In genomic region chr16:31136616-31137253, GRCm38 (mm10) we compare ENCODE assay signal across 17 mouse cellular contexts. TPM values are rescaled to one million over a fixed set of nuclear protein-coding genes. Genes with fewer than 3 reads are reported as not detected.
DNase-seq lines count a peak whose midpoint lies in the region; ATAC-seq lines count a peak whose summit lies in the region.
"Had no signal": no experiment of that assay in that cellular context is flagged by ENCODE, and none has a peak within 500 bp of the region (broad histone marks: within the 10 kb centered on the region; RNA-seq: fewer than 3 reads in every experiment).

No protein-coding gene starts in this region.

- no peaks in the 10 kb centered on the region for H3K4me1 ChIP-seq in neural tube, embryonic 14.5 days (ENCODE audit: control insufficient read depth, insufficient read depth, low read length)
- H3K4me1 ChIP-seq in heart, embryonic 12.5 days (replicated peaks), result 0 out of 2 replicates have a peak, but pooled peaks cover 4% of the 10 kb centered on the region
- H3K4me1 ChIP-seq: liver, embryonic 15.5 days had no signal

- H3K36me3 ChIP-seq in neural tube, embryonic 14.5 days (ENCODE audit: control insufficient read depth, insufficient read depth, low read length), result peaks cover 6% of the 10 kb centered on the region; the same call in 1 of the 2 replicates
- H3K36me3 ChIP-seq in splenic B cell, adult 2 months (ENCODE audit: control insufficient read depth, insufficient read depth, low read length, poor library complexity, severe bottlenecking), result peaks cover 12% of the 10 kb centered on the region
- H3K36me3 ChIP-seq in heart, embryonic 12.5 days, result peaks cover 44% of the 10 kb centered on the region

- no peaks in the 10 kb centered on the region for H3K27me3 ChIP-seq in neural tube, embryonic 14.5 days (ENCODE audit: control insufficient read depth, insufficient read depth, low read length)
- H3K27me3 ChIP-seq in splenic B cell, adult 2 months (ENCODE audit: control insufficient read depth, insufficient read depth, low read length, poor library complexity, severe bottlenecking), result no peaks in the 10 kb centered on the region
- no peaks in the 10 kb centered on the region for H3K27me3 ChIP-seq in heart, embryonic 12.5 days (replicated peaks)
- H3K27me3 ChIP-seq: limb, embryonic 13.5 days; liver, embryonic 15.5 days had no signal

- peak; percentile 58 for DNase-seq in heart, adult 11 months
- no peak for DNase-seq in heart, adult 8-10 months (ENCODE audit: low spot score)
- DNase-seq in neural tube, embryonic 10.5 days (ENCODE audit: extremely low spot score, low spot score), result no peak
- DNase-seq in splenic B cell, adult 2 months (ENCODE audit: low read depth, low spot score), result peak; percentile 18
- DNase-seq in layer of hippocampus, adult 9-11 months, result no peak
- DNase-seq: adrenal gland, postnatal 14 days; B cell, adult 2 months; cerebellum, postnatal 14 days; lung, postnatal 4 days; spleen, adult 18-20 months had no signal

- ATAC-seq in neural tube, embryonic 14.5 days (ENCODE audit: low read depth), result 0 out of 2 replicates have a peak, but pooled peaks have one; percentile 44
- peak; percentile 62 to 74 for ATAC-seq in hematopoietic stem cell, adult 5-6 weeks (replicated peaks in 1 of 2; ENCODE audit: insufficient read depth in 1 of 2, low FRiP score in 2 of 2, low TSS enrichment in 1 of 2, low read depth in 1 of 2, poor library complexity in 2 of 2, severe bottlenecking in 2 of 2)
- no peak for ATAC-seq in heart, embryonic 12.5 days (ENCODE audit: insufficient number of reproducible peaks, low FRiP score)
- ATAC-seq: inflammation-experienced regulatory T-cells, adult 6 months had no signal

- WGBS in neural tube, embryonic 14.5 days, result 72% methylated on average over 13 of the region's 13 CpGs
- 71% methylated on average over 13 of the region's 13 CpGs for WGBS in heart, embryonic 12.5 days

- no peak overlapping the region for H3K27ac ChIP-seq in neural tube, embryonic 14.5 days (ENCODE audit: low read depth, low read length)
- H3K27ac ChIP-seq in heart, embryonic 12.5 days (ENCODE audit: poor library complexity, severe bottlenecking), result no peak overlapping the region
- H3K27ac ChIP-seq: limb, embryonic 13.5 days; liver, embryonic 15.5 days had no signal

- H3K4me3 ChIP-seq in neural tube, embryonic 14.5 days (ENCODE audit: low read depth, low read length), result no peak overlapping the region
- H3K4me3 ChIP-seq in heart, embryonic 12.5 days, result no peak overlapping the region
- H3K4me3 ChIP-seq: erythroblast, embryonic 14.5 days; limb, embryonic 13.5 days; liver, embryonic 15.5 days had no signal

- H3K4me2 ChIP-seq in neural tube, embryonic 14.5 days (ENCODE audit: low read depth, low read length), result no peak overlapping the region
- H3K4me2 ChIP-seq in heart, embryonic 12.5 days, result no peak overlapping the region
- H3K4me2 ChIP-seq: limb, embryonic 13.5 days; liver, embryonic 15.5 days had no signal

- H3K9me3 ChIP-seq in neural tube, embryonic 14.5 days (ENCODE audit: control insufficient read depth, low read length), result no peaks in the 10 kb centered on the region
- no peaks in the 10 kb centered on the region for H3K9me3 ChIP-seq in heart, embryonic 12.5 days (replicated peaks)
- H3K9me3 ChIP-seq: limb, embryonic 13.5 days; liver, embryonic 15.5 days had no signal

- no peak overlapping the region for H3K9ac ChIP-seq in neural tube, embryonic 14.5 days (replicated peaks; ENCODE audit: low read depth, low read length)
- no peak overlapping the region; the same call in 1 of the 2 replicates for H3K9ac ChIP-seq in heart, embryonic 12.5 days
- H3K9ac ChIP-seq: limb, embryonic 13.5 days; liver, embryonic 15.5 days had no signal

RNA-seq across cellular contexts. Expression of gene Xxylt1, which starts 55.5 kb away (rescaled TPM):
- total RNA-seq in heart, adult 8-10 months (2022), result 10 to 100 TPM; 10.3 to 12.9 (median 12.5) TPM
- 17.3 and 21.1 TPM in 2 replicates for polyA plus RNA-seq in neural tube, embryonic 14.5 days (2014; fragmentation: Nextera tagmentation; extraction: Ambion mirVana)
- 9.2 and 12.6 TPM in 2 replicates for total RNA-seq in hematopoietic stem cell, adult 5-6 weeks (2017)
- 12.9 and 13.7 TPM in 2 replicates for polyA plus RNA-seq in heart, embryonic 12.5 days (2016; fragmentation: Nextera tagmentation; extraction: Ambion mirVana)

Comparison
In these comparisons a context has a peak if more than half of its experiments do, and no peak if none do; other contexts are left out.
1. DNase-seq: peak in heart, adult 11 months (single experiment) and splenic B cell, adult 2 months (single experiment); none in heart, adult 8-10 months (single experiment), neural tube, embryonic 10.5 days (single experiment) and layer of hippocampus, adult 9-11 months (single experiment).